Mouse (Mus musculus): ENCODE data around the gene Tuba1c. TPM values are rescaled to one million over a fixed set of nuclear protein-coding genes. Genes with fewer than 3 reads are reported as not detected.
A peak's percentile ranks its signal among the peaks of the same experiment; 100 is the strongest.

The Tuba1c gene
- 73.8 and 96.1 TPM in 2 replicates for total RNA-seq (2015; ENCODE audit: low replicate concordance)
- 36.4 and 46.4 TPM in 2 replicates for total RNA-seq (2017; ENCODE audit: low replicate concordance)

- ATAC-seq (replicated peaks; ENCODE audit: low FRiP score, poor library complexity, severe bottlenecking): peak; percentile 85
Measured at GRCm38 (mm10) chr15:99029619-99030584, at the start of gene Tuba1c. Gene Tuba1c, plus strand, starts transcription at chr15:99029891.

DNA sequence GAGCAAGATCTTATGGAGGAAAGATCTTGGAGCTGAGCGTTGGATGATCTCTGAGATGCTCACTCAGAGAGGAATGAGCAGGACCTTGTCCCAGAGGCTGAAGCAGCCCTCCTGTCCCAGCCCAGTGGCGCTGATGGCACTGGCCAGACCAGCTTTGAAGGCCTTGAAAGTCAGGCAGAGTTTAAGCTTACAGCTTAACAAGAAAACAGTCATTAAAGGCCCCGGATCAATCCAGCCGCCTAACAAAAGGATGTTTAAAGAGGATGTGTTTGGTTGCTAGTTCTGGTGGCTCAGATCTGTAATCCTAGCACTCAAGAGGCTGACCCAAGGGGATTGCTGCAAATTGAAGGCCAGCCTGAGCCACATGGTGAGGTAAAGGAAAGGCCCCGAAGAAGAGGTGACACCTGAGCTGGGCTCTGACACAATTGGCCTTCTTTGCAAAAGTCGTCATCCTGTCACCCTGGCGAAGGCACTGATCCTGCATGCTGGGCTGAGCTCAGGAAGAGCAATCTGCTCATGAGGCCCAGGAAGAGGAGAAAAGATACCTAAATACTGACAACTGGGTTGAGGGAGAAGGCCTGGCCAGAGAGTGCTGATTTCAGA, 49.6 kb upstream of the Tuba1c start:
- no peak for ATAC-seq (replicated peaks; ENCODE audit: low FRiP score, poor library complexity, severe bottlenecking)

GRCm38 (mm10) chr15:98982100-98982499, 47.6 kb upstream of the Tuba1c start:
- ATAC-seq (replicated peaks; ENCODE audit: low FRiP score, poor library complexity, severe bottlenecking): no peak

- no peak for ATAC-seq (replicated peaks; ENCODE audit: low FRiP score, poor library complexity, severe bottlenecking)
Measured at GRCm38 (mm10) chr15:98983431-98984081, 46.1 kb upstream of the Tuba1c start.

- no peak for ATAC-seq (replicated peaks; ENCODE audit: low FRiP score, poor library complexity, severe bottlenecking)
Measured at GRCm38 (mm10) chr15:98984681-98985080, 45.0 kb upstream of the Tuba1c start.

GRCm38 (mm10) chr15:98985240-98985981, 44.3 kb upstream of the Tuba1c start:
- peak; percentile 85 for ATAC-seq (replicated peaks; ENCODE audit: low FRiP score, poor library complexity, severe bottlenecking)

- ATAC-seq (replicated peaks; ENCODE audit: low FRiP score, poor library complexity, severe bottlenecking): no peak
Measured at GRCm38 (mm10) chr15:98985982-98986715, 43.5 kb upstream of the Tuba1c start.

DNA sequence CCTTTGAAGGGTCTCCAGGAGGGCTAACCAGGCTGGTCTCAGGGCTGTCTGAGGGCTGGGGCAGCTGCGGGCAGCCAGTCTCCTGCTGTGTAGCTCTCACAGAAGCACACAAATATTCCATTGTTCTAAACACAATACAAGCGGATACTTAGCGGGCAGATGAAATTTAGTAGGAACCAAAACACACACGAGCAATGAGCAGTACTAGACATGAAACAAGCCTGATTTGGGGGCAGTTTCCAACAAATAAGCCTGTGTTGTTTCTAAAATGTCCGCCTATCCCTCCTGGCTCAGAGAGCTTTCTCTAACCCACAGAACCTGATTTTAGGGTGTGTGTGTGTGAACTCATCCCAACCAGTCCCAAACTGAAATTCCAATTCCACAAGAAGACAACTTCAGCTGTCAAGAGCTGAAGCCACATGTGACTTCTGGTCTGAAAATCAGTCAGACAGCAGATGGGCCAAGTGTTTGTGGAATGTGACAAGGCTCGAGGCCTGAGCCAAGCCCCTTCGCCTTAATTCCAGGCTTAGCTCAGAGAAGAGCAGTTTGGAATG, 42.5 kb upstream of the Tuba1c start:
- ATAC-seq (replicated peaks; ENCODE audit: low FRiP score, poor library complexity, severe bottlenecking): no peak

DNA sequence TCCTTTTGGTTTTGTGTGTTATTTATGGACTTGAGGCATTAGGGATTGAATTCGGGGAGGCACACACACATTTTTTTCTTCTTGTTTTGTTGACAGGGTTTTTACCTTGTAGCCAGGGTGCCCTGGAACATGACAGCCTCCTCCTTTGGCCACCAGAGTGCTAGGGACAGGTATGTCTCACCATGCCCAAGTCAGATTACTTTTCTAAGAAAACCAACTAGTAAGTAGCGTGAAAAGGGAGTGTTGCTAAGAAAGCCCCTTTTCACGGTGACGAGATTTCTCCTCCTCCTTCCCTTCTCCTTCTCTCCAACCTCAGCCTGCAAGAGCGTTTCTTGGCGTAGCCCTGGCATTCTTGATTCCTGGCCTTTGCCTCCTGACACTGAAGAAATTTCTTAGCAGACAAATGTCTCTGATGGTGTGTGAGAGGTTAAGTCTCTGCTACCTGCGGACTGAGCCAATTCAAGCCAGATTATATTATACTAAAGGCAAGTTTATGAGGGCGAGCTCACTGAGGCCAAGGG, 42.0 kb upstream of the Tuba1c start:
- no peak for ATAC-seq (replicated peaks; ENCODE audit: low FRiP score, poor library complexity, severe bottlenecking)

- no peak for ATAC-seq (replicated peaks; ENCODE audit: low FRiP score, poor library complexity, severe bottlenecking)
Measured at GRCm38 (mm10) chr15:98988787-98989186, 40.9 kb upstream of the Tuba1c start.

DNA sequence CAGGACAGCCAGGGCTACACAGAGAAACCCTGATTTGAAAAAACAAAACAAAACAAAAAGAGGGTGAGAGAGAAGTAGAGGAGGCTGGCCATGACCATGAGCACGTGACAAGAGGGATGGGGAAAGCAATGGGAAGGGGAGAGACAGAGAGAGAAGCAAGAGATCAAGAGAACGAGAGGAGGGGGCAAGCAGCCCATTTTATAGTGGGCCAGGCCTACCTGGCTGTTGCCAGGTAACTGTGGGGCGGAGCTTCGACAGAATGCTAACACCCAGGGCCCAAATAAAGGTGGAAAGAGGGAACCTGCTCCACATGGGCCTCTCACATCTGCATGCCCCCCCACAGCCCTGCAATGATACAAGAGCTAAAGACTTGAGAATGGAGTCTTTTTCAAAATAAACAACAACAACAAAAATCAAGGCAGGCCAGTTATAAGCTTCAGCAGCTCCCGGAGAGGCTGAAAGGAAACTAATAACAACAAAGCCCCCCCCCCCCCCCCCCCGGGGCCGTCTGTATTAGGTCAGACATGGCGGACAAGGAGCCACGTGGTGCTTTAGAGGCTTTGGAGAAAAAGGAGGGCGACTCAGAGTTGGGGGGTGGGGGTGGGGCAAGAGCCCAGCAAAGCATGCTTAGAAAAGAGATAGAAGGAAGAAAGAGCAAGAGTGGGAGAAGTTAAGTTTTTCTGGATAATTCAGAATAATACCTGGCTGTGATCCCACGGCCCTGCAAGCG, 39.8 kb upstream of the Tuba1c start:
- ATAC-seq (replicated peaks; ENCODE audit: low FRiP score, poor library complexity, severe bottlenecking): no peak

DNA sequence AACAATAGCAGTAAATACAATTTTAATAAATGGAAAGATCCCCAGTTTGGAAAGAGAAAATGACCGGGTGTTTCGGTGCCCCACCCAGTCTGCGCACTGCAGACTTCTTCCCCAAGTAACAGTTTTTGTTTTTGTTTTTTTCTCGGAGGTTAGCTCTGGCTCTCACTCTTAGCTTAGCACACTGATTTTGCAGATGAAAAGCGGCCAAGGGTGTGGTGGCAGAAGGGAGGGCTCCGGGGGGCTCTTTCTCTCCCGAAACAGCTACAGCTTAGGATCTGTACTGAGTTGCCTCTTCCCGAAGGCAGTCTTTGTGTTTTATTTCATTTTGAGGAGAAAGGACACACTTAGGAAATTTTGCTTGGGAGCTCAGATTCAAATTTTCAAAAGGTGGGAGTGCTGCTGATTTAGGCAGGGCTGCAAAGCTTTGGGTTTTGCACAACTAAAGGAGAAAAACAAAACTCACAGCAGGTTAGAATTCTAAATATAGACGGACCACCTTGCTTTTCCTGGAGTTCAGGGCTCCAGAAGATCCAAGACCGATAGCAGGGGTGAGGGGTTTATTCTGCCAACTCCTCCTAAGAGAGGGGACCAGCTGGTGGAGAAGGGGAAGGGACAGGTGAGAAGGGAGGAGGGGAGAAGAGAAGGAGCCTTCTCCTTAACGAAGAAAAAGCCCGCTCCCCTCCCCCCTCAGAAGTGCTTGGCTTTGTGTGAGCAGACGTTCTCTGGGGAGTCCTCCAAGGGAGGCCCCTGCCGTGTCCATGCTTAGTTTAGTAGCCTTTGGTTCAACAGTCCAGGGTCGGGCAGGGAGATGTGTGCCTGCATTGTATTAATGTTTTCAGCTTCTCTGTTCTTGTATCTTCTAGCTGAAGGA, 38.8 kb upstream of the Tuba1c start:
- ATAC-seq (replicated peaks; ENCODE audit: low FRiP score, poor library complexity, severe bottlenecking): no peak

GRCm38 (mm10) chr15:98991540-98992050, 38.1 kb upstream of the Tuba1c start:
- ATAC-seq (replicated peaks; ENCODE audit: low FRiP score, poor library complexity, severe bottlenecking): no peak

GRCm38 (mm10) chr15:98992086-98992912, 37.4 kb upstream of the Tuba1c start:
- ATAC-seq (replicated peaks; ENCODE audit: low FRiP score, poor library complexity, severe bottlenecking): no peak

DNA sequence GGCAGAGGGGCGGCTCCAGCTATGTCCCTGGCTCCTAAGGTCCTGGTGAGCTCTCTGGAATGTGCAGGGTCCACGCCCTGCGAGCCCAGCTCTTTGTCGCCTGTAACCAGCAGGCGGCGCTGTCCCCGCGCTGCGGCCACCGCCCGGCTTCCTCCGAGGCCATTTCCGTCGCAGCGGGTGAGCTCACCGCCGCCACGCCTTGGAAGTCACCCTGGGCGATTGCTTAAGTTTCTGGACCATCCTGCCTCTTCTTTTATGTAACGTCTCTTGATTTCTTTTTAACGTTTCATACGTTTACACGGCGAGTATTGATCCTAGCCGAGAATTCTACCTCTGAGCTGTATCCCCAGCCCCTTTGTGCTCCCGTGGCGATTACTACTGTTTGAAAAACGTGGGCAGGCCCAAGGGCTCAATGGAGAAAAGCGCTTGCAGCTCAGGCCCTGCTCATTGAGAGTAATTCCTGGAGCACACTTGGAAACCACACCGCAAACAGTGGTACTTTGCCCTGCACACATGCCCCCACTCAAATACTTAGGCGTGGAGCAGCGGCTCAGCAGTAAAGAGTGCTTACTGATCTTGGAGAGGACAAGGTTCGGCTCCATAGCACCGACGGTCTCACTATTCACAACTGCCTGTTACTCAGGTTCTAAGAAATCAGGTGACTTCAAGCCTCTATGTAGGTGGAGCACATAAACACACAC, 36.4 kb upstream of the Tuba1c start:
- ATAC-seq (replicated peaks; ENCODE audit: low FRiP score, poor library complexity, severe bottlenecking): peak; percentile 96

Data from erythroblast, adult 5-6 weeks (primary cell).